Mouse (Mus musculus) mouse embryonic stem cell (cell line): ENCODE results near the gene Hist1h2bl.

Experiments
- in situ Hi-C, 2 experiments: fragments of 300-500 bp; cut with MboI; formaldehyde crosslinking; loops; 1 replicate in 1 of 2; 3 replicates in 1 of 2; pipeline ENCODE4 v1.14.3; 2019 to 2020; ENCODE audit warnings: low sequenced_read_pairs in 2 of 2, low pct_unique_long_range_greater_than_20kb in 1 of 2, mixed read lengths in 1 of 2; ENCODE audit not compliant: unreplicated experiment in 1 of 2

The Hist1h2bl gene

GRCm38 (mm10) chr13:21706669-21707068, 9.3 kb downstream of the Hist1h2bl start:
- in situ Hi-C loops: no loop called here

- in situ Hi-C loops: loop anchor here (25.0 kb wide), 1 partner anchor 311 kb away; no protein-coding TSS in a partner anchor
Measured at GRCm38 (mm10) chr13:21697811-21698210, 18.1 kb downstream of the Hist1h2bl start, which contains the start of gene Olfr1359. Gene Olfr1359 (plus strand): TSS chr13:21698111.

- in situ Hi-C loops: loop anchor here (25.0 kb wide), 1 partner anchor 290 kb away; no protein-coding TSS in a partner anchor
Measured at GRCm38 (mm10) chr13:21677305-21677704, 38.6 kb downstream of the Hist1h2bl start, which contains the start of gene Olfr1360. Gene Olfr1360 (minus strand): TSS chr13:21677405.
